Comparison of ENCODE assay signal across 25 mouse cellular contexts in genomic region chr11:81080076-81080805, GRCm38 (mm10).
A peak's percentile ranks its signal among the peaks of the same experiment; 100 is the strongest.
DNase-seq lines count a peak whose midpoint lies in the region; ATAC-seq and TF ChIP-seq lines count a peak whose summit lies in the region.
"Had no signal": no experiment of that assay in that cellular context is flagged by ENCODE, and none has a peak within 500 bp of the region (broad histone marks: within the 10 kb centered on the region; RNA-seq: fewer than 3 reads in every experiment).

No protein-coding gene starts in this region.

- DNase-seq in frontal cortex, postnatal 36 days (ENCODE audit: low spot score in 2 of 2): no peak
- DNase-seq in left cerebral cortex, postnatal 25 days (ENCODE audit: low spot score in 2 of 2): peak; percentile 21 to 55
- DNase-seq in left cerebral cortex, postnatal 14 days (ENCODE audit: low spot score in 2 of 2): no peak
- peak; percentile 87 for DNase-seq in brain, adult 2 months (ENCODE audit: low read depth, low spot score)
- no peak for DNase-seq in urinary bladder, adult 18-20 months (ENCODE audit: low spot score in 2 of 2)
- no peak for DNase-seq in liver, postnatal 0 days
- DNase-seq: adrenal gland, adult 8-10 months; cerebellum, adult 18-20 months; cerebellum, postnatal 14 days; gastrocnemius, adult 2 months; heart, postnatal 36 days; kidney, adult 18-20 months; thymus, adult 2 months; thymus, postnatal 4 days had no signal

- no peaks in the 10 kb centered on the region for H3K27me3 ChIP-seq in stomach, embryonic 15.5 days (replicated peaks)
- H3K27me3 ChIP-seq in liver, postnatal 0 days (ENCODE audit: insufficient read depth, low read length): no peaks in the 10 kb centered on the region
- H3K27me3 ChIP-seq: forebrain, embryonic 12.5 days; heart, embryonic 15.5 days; hindbrain, embryonic 13.5 days; limb, embryonic 15.5 days; liver, embryonic 15.5 days; neural tube, embryonic 15.5 days had no signal

- no peak for TF ChIP-seq CTCF in liver, postnatal 0 days (IDR thresholded peaks at IDR 0.05; ENCODE audit: low read depth)

- peak; percentile 55 for ATAC-seq in frontal cortex, adult (ENCODE audit: low TSS enrichment)
- peak; percentile 27 for ATAC-seq in stomach, embryonic 15.5 days (ENCODE audit: insufficient read depth, low FRiP score, low read depth)
- ATAC-seq in liver, postnatal 0 days: no peak
- ATAC-seq: activated CD4-positive, CD25-positive, alpha-beta regulatory T cell, adult 4 months; inflammation-experienced regulatory T-cells, adult 6 months had no signal

- WGBS in stomach, embryonic 15.5 days: 42% methylated on average over 11 of the region's 11 CpGs
- 45% methylated on average over 11 of the region's 11 CpGs for WGBS in liver, postnatal 0 days (ENCODE audit: insufficient replicate concordance)

- no peak overlapping the region for H3K27ac ChIP-seq in stomach, embryonic 15.5 days
- no peak overlapping the region for H3K27ac ChIP-seq in liver, postnatal 0 days (ENCODE audit: low read depth)
- H3K27ac ChIP-seq: forebrain, embryonic 12.5 days; gastrocnemius, adult 2 months; heart, embryonic 15.5 days; hindbrain, embryonic 13.5 days; limb, embryonic 15.5 days; liver, embryonic 15.5 days; neural tube, embryonic 15.5 days had no signal

- H3K9me3 ChIP-seq in stomach, embryonic 15.5 days: no peaks in the 10 kb centered on the region
- no peaks in the 10 kb centered on the region for H3K9me3 ChIP-seq in liver, postnatal 0 days (ENCODE audit: low read length)
- H3K9me3 ChIP-seq: forebrain, embryonic 12.5 days; heart, embryonic 15.5 days; hindbrain, embryonic 13.5 days; limb, embryonic 15.5 days; liver, embryonic 15.5 days; neural tube, embryonic 15.5 days had no signal

- H3K4me3 ChIP-seq in stomach, embryonic 15.5 days (replicated peaks): no peak overlapping the region
- no peak overlapping the region for H3K4me3 ChIP-seq in liver, postnatal 0 days (ENCODE audit: low read depth, low read length)
- H3K4me3 ChIP-seq: forebrain, embryonic 12.5 days; gastrocnemius, adult 2 months; heart, embryonic 15.5 days; hindbrain, embryonic 13.5 days; limb, embryonic 15.5 days; liver, embryonic 15.5 days; neural tube, embryonic 15.5 days had no signal

- no peak for TF ChIP-seq EP300 in liver, postnatal 0 days (IDR thresholded peaks at IDR 0.05; ENCODE audit: low read depth)

- no peaks in the 10 kb centered on the region for H3K36me3 ChIP-seq in stomach, embryonic 15.5 days
- no peaks in the 10 kb centered on the region for H3K36me3 ChIP-seq in liver, postnatal 0 days (replicated peaks; ENCODE audit: insufficient read depth, low read length)
- H3K36me3 ChIP-seq: forebrain, embryonic 12.5 days; heart, embryonic 15.5 days; hindbrain, embryonic 13.5 days; limb, embryonic 15.5 days; liver, embryonic 15.5 days; neural tube, embryonic 15.5 days had no signal

- intact Hi-C loops in left cerebral cortex, postnatal 25 days (cut with DNase I): no loop called here
- intact Hi-C loops in left cerebral cortex, postnatal 14 days (cut with DNase I): no loop called here

- no peak overlapping the region for H3K9ac ChIP-seq in stomach, embryonic 15.5 days
- no peak overlapping the region for H3K9ac ChIP-seq in liver, postnatal 0 days (replicated peaks)
- H3K9ac ChIP-seq: forebrain, embryonic 12.5 days; heart, embryonic 15.5 days; hindbrain, embryonic 13.5 days; limb, embryonic 15.5 days; liver, embryonic 15.5 days; neural tube, embryonic 15.5 days had no signal

- 0 out of 2 replicates have a peak, but pooled peaks cover 6% of the 10 kb centered on the region for H3K4me1 ChIP-seq in stomach, embryonic 15.5 days
- H3K4me1 ChIP-seq in liver, postnatal 0 days (ENCODE audit: insufficient read depth): no peaks in the 10 kb centered on the region
- H3K4me1 ChIP-seq: heart, embryonic 15.5 days; limb, embryonic 15.5 days; liver, embryonic 15.5 days had no signal

- no peak overlapping the region for H3K4me2 ChIP-seq in stomach, embryonic 15.5 days
- no peak overlapping the region for H3K4me2 ChIP-seq in liver, postnatal 0 days (ENCODE audit: low read depth, low read length)
- H3K4me2 ChIP-seq: forebrain, embryonic 12.5 days; heart, embryonic 15.5 days; hindbrain, embryonic 13.5 days; limb, embryonic 15.5 days; liver, embryonic 15.5 days; midbrain, embryonic 11.5 days; neural tube, embryonic 15.5 days had no signal

Comparison
In these comparisons a context has a peak if more than half of its experiments do, and no peak if none do; other contexts are left out.
1. DNase-seq: peak in left cerebral cortex, postnatal 25 days (2 of 2) and brain, adult 2 months (single experiment); none in frontal cortex, postnatal 36 days (0 of 2), left cerebral cortex, postnatal 14 days (0 of 2), urinary bladder, adult 18-20 months (0 of 2) and liver, postnatal 0 days (single experiment).